Mouse (Mus musculus) heart, embryonic 10.5 days (tissue): ENCODE data around the gene 2700081O15Rik. TPM values are rescaled to one million over a fixed set of nuclear protein-coding genes. Genes with fewer than 3 reads are reported as not detected.

Experiments used
- DNase-seq: peaks from one replicate; pipeline ENCODE4 v3.0.0-alpha.2; 2017; ENCODE audit warnings: low spot score
- H3K27ac ChIP-seq: fragments of 300-500 bp; sonication (generic); 2 replicates; pipeline ENCODE4 v1.5.1; 2016; ENCODE audit warnings: mild to moderate bottlenecking
- H3K27me3 ChIP-seq: fragments of 300-500 bp; sonication (generic); 2 replicates; pipeline ENCODE4 v1.6.1; 2016; ENCODE audit warnings: mild to moderate bottlenecking; ENCODE audit not compliant: poor library complexity, insufficient read depth, severe bottlenecking
- H3K36me3 ChIP-seq: fragments of 300-500 bp; sonication (generic); 2 replicates; pipeline ENCODE4 v1.6.1; 2016; ENCODE audit warnings: mild to moderate bottlenecking, moderate library complexity
- H3K4me1 ChIP-seq: fragments of 300-500 bp; sonication (generic); 2 replicates; pipeline ENCODE4 v1.6.1; 2016; ENCODE audit warnings: mild to moderate bottlenecking
- H3K4me3 ChIP-seq: fragments of 300-500 bp; sonication (generic); 2 replicates; pipeline ENCODE4 v1.5.1; 2016; ENCODE audit warnings: mild to moderate bottlenecking, moderate library complexity
- H3K9me3 ChIP-seq: fragments of 300-500 bp; sonication (generic); 2 replicates; pipeline ENCODE4 v1.6.1; 2016; ENCODE audit warnings: mild to moderate bottlenecking, moderate library complexity
- WGBS: fragments of 180-500 bp; shearing (Covaris S2); methylation state at CpG from one replicate; pipeline ENCODE4 v1.1.7; 2016; 5-methylcytosine and 5-hydroxymethylcytosine counted together
- polyA plus RNA-seq: library from polyadenylated mRNA; unstranded; fragments of >200 nt; fragmentation: Nextera tagmentation; extraction: Ambion mirVana; gene quantifications from 2 replicates; pipeline ENCODE4 v1.2.1, GENCODE M21; 2016

Gene 2700081O15Rik
- polyA plus RNA-seq, 1 experiment from 2014 or later, result 5.1 TPM

DNA sequence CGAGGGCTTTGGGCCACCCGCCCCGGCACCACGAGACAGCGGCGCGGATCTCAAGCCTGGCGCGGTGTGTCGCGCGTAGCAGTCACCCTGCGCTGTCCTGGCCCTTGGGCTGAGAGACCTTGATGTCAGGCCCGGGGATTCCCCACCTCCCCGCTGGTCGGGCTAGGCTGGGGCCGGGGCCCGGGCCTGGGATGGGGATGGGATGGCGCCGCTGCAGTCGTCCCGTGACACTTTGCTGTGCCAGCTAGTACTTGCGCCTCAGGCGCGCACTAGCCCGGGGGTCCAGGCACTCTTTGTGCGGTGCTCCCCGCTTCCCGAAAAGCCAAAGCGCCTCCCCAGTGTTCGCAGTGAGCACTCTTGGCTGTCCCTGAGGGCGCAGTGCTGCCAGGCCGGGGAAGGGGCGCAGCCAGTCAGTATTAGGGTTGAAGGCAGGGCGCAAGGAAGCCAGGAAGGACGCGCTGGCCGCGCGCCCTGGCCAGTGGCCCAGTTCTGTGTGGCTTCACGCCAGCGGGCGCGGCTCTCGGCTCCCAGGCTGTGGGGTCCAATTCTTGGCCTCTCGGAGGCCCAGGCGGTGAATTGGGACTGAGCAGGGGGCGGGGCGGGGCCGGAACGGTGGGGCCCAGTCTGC lies 5.7 kb downstream of the 2700081O15Rik start:
- peak overlapping the region; percentile 80 for H3K27ac ChIP-seq
- peaks cover 63% of the 10 kb centered on the region for H3K4me1 ChIP-seq
- no peaks in the 10 kb centered on the region for H3K9me3 ChIP-seq
- H3K4me3 ChIP-seq, result peak overlapping the region; percentile 47
- peaks cover 7% of the 10 kb centered on the region; the same call in 1 of the 2 replicates for H3K27me3 ChIP-seq
- no peak for DNase-seq
- 25% methylated on average over 51 of the region's 51 CpGs for whole genome bisulfite sequencing
- peaks cover 80% of the 10 kb centered on the region for H3K36me3 ChIP-seq

DNA sequence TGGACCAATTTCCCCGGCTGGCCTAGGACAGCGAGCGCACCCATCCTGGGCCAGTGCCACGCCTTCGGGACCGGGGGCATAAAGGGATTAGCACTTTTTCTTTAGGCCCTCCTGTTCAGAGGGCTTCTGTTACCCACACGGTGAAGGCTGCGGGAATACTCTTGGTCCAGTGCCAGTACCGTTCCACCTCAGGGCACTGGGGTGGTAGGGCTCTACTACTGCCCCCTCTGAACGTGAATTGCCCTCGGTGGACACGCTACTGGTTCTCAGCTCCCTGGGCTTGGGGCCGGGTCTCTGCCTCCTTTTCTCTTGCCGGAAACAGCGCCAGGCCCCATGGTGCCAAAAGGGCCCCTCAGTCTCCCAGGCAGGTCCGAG lies 6.2 kb downstream of the 2700081O15Rik start:
- peaks cover 62% of the 10 kb centered on the region for H3K4me1 ChIP-seq
- no peak for DNase-seq
- no peaks in the 10 kb centered on the region for H3K9me3 ChIP-seq
- 55% methylated on average over 16 of the region's 16 CpGs for WGBS
- peak overlapping the region; percentile 47 for H3K4me3 ChIP-seq
- peaks cover 7% of the 10 kb centered on the region; the same call in 1 of the 2 replicates for H3K27me3 ChIP-seq
- H3K27ac ChIP-seq, result peak overlapping the region; percentile 80; the same call in 1 of the 2 replicates
- peaks cover 85% of the 10 kb centered on the region for H3K36me3 ChIP-seq

DNA sequence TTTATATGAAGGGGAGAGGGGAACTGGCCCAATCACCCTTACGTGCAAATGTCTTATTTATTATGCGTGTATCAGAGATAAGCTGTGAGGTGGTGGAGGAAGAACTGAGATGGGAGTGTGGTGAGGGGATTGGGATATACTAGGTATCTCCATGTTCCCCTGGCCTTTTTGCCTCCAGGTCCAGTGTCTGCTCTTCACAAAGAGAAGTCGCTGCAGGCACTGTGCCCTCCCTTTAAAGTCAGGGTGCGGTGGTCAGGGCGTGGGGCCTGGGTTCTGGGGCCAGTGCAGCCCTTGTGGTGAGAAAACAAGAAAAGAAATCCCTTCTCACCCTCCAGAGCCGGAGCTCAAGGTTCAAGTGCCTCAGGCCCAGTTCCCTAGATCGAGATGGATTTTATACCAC lies 6.7 kb downstream of the 2700081O15Rik start:
- DNase-seq, result peak; percentile 59
- Histone ChIP-seq H3K4me3 (no peak overlapping the region), H3K27ac (no peak overlapping the region), H3K36me3 (peaks cover 88% of the 10 kb centered on the region), H3K9me3 (no peaks in the 10 kb centered on the region), H3K4me1 (peaks cover 57% of the 10 kb centered on the region), H3K27me3 (peaks cover 7% of the 10 kb centered on the region; the same call in 1 of the 2 replicates)
- WGBS, result 72% methylated on average over 7 of the region's 7 CpGs

DNA sequence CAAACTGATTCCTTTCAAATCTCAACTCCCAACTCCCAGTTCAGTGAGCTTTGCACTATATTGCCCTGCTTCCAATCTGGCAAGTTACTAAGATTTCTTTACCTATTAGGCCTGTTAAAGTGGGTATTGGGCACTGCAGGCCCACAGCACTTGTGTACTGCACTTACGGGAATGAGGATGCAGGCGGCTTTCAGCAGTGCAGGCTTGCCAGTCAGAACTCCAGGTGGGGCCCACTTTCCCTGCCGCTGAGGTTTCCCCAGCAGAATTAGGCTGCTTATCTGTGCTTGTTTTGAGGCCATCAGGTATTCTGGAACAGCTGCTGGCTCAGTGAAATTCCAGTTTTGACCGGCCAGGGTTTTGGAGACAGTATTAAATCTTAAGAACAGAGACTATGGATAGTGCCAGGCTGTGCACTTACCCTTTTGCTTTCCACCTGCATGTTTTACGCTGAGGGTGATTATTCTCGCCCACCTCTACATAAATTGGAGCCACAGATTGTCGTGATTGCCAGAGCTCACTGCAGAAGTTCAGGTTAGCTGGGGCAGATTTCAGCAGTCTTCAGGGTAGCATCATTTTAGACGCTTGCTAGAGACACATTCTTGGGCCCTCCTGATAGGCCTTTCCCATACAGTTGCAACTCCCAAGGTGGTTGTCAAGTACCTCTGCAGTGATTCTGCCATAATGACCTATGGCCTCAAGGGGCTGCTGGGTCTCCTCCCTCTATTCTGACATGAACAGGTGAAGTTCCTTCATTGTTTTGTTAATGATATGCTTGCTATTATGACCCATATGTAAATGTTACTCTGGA lies 7.4 kb downstream of the 2700081O15Rik start:
- no peak overlapping the region for H3K27ac ChIP-seq
- peaks cover 92% of the 10 kb centered on the region for H3K36me3 ChIP-seq
- 58% methylated on average over 8 of the region's 8 CpGs for WGBS

DNA sequence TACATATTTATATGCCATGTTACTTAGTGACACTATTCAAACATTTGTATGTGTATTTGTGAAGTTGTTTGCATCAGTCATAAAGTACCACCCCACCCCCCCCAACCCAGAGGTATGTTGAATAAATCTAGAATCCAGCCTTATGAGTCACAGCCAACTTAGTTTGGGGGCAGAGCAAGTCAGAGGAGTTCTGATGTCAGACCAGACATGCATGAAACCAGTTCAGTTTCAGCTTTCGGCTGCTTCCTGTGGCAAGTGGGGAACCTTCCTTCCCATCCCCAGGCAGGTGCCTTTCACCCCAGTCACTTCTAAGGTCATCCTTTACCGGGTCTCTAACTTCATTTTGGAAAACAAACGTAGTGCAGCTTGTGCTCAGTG lies 8.0 kb downstream of the 2700081O15Rik start:
- WGBS, result 56% methylated on average over 3 of the region's 3 CpGs
- Histone ChIP-seq H3K36me3 (peaks cover 92% of the 10 kb centered on the region), H3K27me3 (0 out of 2 replicates have a peak, but pooled peaks cover under 1% of the 10 kb centered on the region), H3K4me3 (no peak overlapping the region), H3K9me3 (no peaks in the 10 kb centered on the region), H3K27ac (no peak overlapping the region), H3K4me1 (peaks cover 44% of the 10 kb centered on the region)
- no peak for DNase-seq

More for the DNA sequence above, 7.4 kb downstream of the 2700081O15Rik start:
- Histone ChIP-seq H3K4me1 (peaks cover 50% of the 10 kb centered on the region), H3K4me3 (no peak overlapping the region), H3K27me3 (peaks cover 7% of the 10 kb centered on the region; the same call in 1 of the 2 replicates), H3K9me3 (no peaks in the 10 kb centered on the region)
- peak; percentile 68 for DNase-seq

DNA sequence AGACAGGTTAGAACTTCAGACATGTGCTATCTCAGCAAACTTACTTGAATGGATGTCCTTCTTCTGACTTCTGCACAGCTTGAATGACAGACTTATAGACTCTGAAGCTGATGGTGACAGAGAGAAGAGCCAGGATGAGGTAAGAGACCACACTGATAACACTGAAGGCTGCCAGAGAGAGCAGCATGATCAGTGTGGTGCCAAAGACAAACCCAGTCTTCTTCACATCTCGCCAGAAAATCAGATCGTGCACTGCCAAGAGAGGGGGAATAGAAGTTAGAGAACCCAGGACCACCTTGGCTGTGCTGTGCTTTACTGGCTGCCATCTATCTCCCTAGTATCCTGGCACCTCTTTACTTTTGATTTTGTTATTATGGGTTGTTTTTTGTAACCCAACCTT lies 17.5 kb downstream of the 2700081O15Rik start:
- Histone ChIP-seq H3K27me3 (no peaks in the 10 kb centered on the region), H3K9me3 (no peaks in the 10 kb centered on the region), H3K4me1 (no peaks in the 10 kb centered on the region), H3K4me3 (no peak overlapping the region), H3K27ac (no peak overlapping the region), H3K36me3 (peaks cover 51% of the 10 kb centered on the region)
- peak; percentile 7 for DNase-seq
- WGBS, result 79% methylated on average over 2 of the region's 2 CpGs

DNA sequence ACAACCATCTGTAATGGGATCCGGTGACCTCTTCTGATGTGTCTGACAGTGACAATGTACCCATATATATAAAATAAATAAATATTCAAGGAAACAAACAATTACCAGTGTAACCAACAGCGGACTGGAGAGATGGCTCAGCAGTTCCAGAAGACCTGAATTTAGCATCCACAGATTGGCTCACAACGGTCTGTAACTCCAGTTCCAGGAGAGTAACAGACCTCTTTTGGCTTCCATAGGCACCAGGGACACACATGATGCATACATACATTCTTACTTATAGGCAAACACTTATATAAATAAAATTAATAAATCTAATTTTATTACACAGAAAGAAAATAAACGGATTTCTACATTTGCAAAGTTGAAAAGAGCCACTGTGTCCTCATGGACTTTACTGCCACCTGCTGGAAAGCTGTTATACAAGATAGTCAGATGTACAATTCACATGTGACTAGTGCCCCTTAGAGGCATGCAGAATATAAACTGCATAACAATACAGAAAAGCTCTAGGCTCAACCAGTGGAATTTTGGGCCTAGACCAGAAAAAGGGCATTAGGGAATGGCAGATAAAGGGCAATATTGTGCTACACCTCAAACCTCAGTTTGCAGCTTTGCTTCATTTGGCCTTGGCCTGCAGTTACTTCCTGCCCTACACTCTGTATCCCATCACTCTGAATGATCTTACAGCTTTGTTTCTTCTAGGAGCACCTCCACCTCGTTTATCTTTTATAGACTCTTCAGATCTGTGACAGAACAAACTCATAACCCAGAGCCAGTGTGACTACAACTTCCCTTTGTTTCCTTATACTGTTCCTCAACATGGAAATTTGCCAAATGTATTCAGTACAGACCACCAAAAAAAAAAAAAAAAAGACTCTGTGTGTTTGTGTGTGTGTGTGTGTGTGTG lies 18.9 kb downstream of the 2700081O15Rik start:
- Histone ChIP-seq H3K27ac (no peak overlapping the region), H3K4me1 (no peaks in the 10 kb centered on the region), H3K27me3 (no peaks in the 10 kb centered on the region), H3K4me3 (no peak overlapping the region), H3K36me3 (peaks cover 36% of the 10 kb centered on the region), H3K9me3 (no peaks in the 10 kb centered on the region)
- peak; percentile 64 for DNase-seq
- WGBS, result 77% methylated on average over 5 of the region's 5 CpGs

DNA sequence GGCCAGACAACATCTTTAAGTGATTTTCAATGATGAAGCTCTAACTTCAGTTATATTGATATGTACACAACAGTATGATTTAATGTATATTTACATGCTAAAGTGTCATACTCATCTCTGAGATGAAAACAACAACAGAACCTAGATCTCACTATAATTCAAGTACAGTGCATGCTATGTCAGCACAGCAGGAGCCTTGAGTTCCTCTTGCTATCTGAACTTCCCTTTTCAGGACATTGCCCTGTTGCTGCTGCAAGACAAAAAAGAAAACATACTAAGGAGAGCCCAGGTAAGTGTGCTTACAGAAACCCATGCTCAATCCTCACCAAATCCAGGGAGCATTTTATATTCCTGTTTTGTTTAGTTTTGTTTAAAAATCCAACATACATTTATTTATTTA lies 20.9 kb downstream of the 2700081O15Rik start:
- H3K27ac ChIP-seq, result no peak overlapping the region
- H3K9me3 ChIP-seq, result no peaks in the 10 kb centered on the region
- no peaks in the 10 kb centered on the region for H3K4me1 ChIP-seq
- no peak for DNase-seq
- H3K36me3 ChIP-seq, result peaks cover 17% of the 10 kb centered on the region
- no peak overlapping the region for H3K4me3 ChIP-seq
- no peaks in the 10 kb centered on the region for H3K27me3 ChIP-seq

DNA sequence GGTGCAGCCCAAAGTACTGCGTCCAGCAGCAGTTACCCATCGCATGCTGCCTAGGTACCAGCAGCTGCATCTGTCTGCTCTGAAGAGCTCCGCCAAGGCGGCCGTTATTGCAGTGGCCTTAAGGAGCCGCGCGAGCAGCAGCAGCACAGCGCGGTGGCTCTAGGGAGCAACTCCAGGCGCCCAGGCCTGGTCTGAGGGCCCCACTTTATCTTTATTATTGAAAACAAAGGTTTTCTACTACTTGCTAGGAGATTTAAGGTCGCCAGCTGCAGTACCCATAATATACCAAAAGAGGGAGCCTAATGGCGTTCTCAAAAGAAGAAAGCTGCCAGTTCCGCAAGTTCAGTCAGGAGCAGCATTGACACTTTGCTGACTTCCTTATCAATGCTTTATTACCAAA lies 24.1 kb downstream of the 2700081O15Rik start:
- H3K9me3 ChIP-seq, result no peaks in the 10 kb centered on the region
- no peak overlapping the region for H3K27ac ChIP-seq

DNA sequence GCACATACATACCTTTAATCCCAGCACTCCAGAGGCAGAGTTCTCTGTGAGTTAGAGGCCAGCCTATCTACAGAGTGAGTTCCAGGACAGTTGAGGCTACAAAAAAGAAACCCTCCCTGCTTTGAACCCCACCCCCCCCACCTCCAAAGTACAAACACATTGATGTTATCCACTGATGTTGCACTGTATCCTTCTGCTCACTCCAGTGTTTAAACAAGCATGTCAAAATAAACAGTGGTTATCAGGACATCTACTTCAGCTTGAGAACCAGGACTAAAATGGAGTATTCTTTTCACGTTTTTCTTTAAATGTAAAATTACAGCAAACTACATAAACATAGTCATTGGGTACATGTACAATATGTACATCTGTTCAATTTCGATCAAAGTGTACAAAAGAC lies 27.7 kb downstream of the 2700081O15Rik start:
- Histone ChIP-seq H3K9me3 (no peaks in the 10 kb centered on the region), H3K4me3 (no peak overlapping the region), H3K27me3 (no peaks in the 10 kb centered on the region), H3K4me1 (no peaks in the 10 kb centered on the region), H3K36me3 (peaks cover 12% of the 10 kb centered on the region; the same call in 1 of the 2 replicates), H3K27ac (no peak overlapping the region)
- WGBS, result 86% methylated on average over 2 of the region's 2 CpGs
- no peak for DNase-seq

More for the DNA sequence above, 24.1 kb downstream of the 2700081O15Rik start:
- Histone ChIP-seq H3K27me3 (no peaks in the 10 kb centered on the region), H3K4me3 (no peak overlapping the region), H3K36me3 (peaks cover 12% of the 10 kb centered on the region; the same call in 1 of the 2 replicates), H3K4me1 (no peaks in the 10 kb centered on the region)
- no peak for DNase-seq
- WGBS, result 63% methylated on average over 14 of the region's 14 CpGs

DNA sequence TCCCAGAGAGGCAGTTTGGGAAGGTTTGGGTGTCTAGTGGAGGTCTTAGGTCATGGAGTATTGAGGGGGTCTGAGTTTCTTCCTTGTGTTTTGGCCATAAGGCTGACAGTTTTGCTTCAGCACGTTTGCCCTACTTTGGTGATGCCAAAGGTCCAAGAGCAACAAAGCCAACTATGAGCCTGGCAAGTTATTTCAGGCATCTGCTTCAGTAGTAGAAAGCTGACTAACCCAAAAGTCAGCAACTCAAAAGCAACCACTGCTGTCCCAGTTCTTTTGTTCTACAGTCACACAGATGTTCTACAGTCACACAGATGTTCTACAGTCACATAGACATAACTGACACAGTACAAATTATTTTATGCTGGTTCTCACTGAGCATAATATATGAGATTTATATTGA lies 28.2 kb downstream of the 2700081O15Rik start:
- WGBS, result 74% methylated on average over 1 of the region's 1 CpGs
- Histone ChIP-seq H3K36me3 (peaks cover 12% of the 10 kb centered on the region; the same call in 1 of the 2 replicates), H3K9me3 (no peaks in the 10 kb centered on the region), H3K27ac (no peak overlapping the region), H3K4me1 (no peaks in the 10 kb centered on the region), H3K27me3 (no peaks in the 10 kb centered on the region), H3K4me3 (no peak overlapping the region)
- DNase-seq, result no peak

DNA sequence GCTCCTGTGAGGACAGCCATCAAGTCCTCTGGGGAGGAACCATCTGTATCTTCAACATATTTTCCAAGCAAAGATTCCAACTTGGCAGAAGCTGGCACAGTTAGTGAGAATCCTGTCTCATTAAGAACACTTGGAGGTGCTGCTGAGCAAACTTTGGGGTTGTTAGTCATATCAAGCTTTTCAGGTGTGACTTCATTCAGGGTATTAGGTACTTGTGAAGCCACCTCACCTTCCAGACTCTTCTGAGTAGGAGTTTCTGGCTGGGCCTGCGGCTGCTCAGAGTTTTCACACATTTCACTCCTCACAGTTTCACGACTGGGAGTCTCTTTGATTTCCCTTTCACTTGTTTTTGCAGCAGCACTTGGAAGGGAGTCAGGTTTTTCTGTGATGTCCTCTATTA lies 39.4 kb downstream of the 2700081O15Rik start:
- peaks cover 9% of the 10 kb centered on the region; the same call in 1 of the 2 replicates for H3K36me3 ChIP-seq
- H3K9me3 ChIP-seq, result no peaks in the 10 kb centered on the region
- H3K27me3 ChIP-seq, result no peaks in the 10 kb centered on the region
- no peak overlapping the region for H3K4me3 ChIP-seq
- no peak overlapping the region for H3K27ac ChIP-seq
- DNase-seq, result no peak
- 59% methylated on average over 2 of the region's 2 CpGs for WGBS
- H3K4me1 ChIP-seq, result no peaks in the 10 kb centered on the region
